Mouse (Mus musculus) retina, postnatal 1 day (tissue): ENCODE measurements around the gene Nrap.
A peak's percentile ranks its signal among the peaks of the same experiment; 100 is the strongest.
"Not testable (repeated sequence)": the region's sequence is repeated elsewhere in the genome, so short reads cannot be mapped to it uniquely, and the experiment has no call there.

ENCODE experiments used
- DNase-seq: peaks from one replicate; pipeline ENCODE4 v3.0.0-alpha.2; 2012

Gene Nrap

DNA sequence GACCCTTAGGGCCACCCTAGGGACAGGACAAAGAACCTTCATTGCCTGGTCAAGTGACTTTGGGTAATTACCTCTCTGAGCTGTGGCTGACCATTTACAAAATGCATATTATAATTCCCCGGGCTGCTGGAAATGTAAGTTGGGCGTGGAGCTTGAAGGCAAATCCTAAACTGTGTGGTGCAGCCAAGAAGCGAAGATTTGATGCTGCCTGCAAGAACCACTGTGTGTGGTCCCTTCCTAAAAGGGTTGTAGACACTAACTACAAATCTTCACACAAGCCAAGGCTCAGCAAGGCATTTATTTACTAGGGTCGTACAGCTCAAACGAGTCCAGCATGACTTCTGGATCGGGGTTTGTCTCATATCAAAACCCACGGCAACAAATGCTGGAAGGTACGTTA, 25.3 kb downstream of the Nrap start:
- no peak for DNase-seq

DNA sequence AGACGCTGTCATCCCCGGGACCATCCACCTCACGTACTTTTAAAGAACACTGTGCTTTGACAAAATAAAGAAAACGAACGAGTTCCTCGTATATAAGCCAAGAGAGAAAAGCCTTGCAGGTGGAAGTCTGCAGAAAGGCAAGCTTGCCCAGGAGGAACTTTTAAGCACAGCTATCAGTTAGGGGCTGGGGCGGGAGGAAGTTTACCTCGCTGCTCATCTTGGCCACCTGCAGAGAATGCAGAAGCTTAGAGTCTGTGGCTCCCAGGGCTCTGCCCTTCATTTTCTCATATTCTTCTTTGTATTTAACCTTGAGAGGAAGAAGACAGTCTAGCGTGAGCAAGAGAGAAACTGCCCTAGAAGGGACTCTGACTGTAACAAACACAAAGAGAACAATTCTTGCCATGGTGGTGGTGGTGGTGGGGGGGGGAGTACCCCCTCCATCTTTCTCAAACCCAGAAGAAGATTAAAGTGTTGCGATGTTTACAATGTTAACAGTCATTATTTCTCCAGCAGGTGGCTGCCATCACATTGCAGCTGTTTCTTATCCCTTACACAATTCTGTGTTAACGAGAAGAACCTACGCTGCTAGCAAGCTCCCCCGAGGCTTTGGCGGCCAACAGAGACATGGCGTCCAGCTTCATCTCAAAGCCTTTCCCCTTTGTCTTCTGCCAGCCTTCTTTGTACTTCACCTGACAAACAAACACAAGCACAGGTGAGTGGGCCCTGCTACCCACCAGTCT, 25.9 kb downstream of the Nrap start:
- DNase-seq, result no peak

DNA sequence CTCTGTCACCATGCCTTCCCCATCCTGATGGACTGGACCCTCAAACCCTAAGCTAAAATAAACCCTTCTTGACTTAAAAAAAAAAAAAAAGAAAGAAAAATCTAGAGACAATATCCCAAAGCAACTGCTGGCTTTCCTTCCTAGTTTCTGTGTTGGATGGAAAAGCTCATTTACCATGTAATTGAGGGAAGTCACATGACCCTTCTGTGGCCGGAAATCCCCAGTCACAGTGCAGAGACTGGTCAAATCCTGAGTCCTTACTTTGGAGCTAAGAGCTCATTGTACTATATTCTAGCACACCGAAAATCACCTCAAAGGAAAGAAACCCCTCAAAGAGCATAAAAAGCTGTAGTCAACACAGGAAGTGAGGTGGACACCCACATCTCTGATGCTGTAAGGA, 30.9 kb downstream of the Nrap start:
- DNase-seq, result no peak

DNA sequence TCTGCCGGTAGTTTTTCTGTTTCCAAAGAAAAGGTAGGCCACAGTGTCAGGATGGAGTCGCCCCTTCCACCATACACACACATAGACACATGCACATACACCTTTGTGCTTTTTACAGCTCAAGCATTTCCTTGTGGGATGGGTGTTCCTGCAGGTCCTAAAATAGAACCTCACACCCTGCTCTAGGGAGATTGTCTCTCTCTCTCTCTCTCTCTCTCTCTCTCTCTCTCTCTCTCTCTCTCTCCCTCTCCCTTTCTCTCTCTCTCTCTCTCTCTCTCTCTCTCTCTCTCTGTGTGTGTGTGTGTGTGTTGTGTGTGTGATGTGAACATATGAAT, 32.5 kb downstream of the Nrap start:
- DNase-seq, result not testable (repeated sequence)

DNA sequence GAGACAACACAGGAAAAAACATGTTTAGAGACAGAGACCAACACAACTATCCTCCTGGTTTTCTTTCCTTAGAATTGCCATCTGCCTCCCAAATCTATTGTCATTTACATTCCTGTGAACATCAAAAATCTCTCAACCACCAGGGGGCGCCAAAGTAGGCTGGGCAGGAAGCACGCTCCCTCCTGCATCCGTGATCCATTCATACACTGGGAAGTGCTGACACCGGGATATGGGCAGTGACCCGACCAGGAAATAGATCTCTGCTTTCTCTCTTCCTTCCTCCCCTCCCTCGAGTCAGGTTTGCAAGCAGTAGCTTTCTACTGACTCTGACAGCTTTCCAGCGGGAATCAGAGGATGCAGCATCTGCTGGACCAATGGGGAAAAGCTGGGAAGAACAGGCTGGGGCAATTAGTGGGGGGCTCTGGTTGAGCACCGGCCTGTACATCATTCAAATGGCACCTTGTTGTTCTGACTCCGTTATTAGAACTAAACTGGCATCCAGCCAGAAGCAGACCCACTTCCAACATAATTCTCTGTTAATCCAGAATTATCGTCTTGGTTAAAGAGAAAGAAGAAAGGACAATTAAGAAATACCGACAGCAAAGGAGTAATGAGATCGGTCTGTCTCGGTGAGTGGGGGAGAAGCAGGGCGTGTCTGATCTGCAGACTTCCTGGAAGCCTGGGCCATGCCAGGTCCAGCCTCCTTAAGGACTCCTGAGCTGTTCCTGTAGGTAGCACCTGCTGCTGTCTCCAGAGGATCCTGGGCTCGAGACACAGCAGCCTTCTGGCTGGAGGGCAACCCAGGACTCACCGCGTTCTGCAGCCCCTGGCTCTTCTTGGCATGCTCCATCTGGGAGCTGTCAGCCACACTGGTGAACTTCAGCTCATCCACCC, 33.1 kb downstream of the Nrap start:
- peak; percentile 82 for DNase-seq

DNA sequence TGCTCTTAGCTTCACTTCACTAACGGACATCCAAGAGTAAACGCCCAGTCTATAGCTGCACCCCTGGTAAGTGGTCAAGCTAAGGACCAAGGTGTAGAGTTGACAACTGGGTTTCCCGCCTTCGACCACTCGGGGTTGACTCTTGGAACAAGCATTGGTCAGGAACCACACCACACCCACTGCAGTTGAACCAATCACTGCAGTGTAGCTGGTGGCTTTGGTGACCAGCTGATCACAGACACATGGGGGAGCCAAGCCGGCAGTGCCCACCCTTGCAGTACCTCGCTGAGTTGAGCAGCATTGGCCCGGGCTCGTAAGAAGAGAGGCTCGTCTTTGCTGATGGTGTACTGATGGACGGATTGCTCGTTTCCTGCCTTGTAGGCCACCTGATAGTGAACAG, 34.6 kb downstream of the Nrap start:
- no peak for DNase-seq

DNA sequence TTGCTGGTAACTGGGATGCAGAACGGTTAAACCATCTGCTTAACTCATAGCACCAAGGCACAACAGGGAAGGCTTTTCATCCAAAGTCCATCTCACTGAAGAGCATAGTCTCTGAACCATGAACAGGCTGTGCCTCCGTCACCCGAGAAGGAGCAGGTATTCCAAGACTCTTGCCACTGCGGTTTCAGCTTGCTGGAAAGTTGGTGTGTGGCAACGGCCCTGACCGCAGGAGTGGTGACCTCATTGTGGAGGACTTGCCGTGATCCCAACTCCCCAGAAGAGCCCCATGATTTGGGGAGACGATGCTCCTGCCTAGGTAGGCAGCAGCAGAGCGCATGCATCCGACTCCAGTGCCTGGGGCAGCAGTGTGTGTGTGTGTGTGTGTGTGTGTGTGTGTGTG, 36.1 kb downstream of the Nrap start:
- no peak for DNase-seq

DNA sequence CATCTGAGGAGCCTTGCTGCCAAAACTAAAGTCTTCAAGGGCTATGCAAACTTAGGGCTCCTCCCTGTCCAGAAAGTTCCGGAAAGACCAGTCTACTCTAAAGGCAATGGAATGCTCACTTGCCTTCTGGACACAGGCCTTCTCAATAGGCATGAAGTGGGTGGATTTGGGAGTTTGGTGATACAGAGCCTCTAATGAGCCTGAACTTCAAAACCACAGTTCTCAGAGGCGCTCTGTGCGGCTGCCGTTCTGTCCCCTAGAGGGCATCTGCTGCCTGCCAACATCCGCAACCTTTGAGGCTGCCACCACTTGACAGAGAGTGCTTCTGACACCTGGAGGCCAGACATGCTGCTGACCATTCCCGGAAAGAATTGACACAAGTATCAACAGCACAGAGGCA, 40.5 kb downstream of the Nrap start:
- DNase-seq, result peak; percentile 78

DNA sequence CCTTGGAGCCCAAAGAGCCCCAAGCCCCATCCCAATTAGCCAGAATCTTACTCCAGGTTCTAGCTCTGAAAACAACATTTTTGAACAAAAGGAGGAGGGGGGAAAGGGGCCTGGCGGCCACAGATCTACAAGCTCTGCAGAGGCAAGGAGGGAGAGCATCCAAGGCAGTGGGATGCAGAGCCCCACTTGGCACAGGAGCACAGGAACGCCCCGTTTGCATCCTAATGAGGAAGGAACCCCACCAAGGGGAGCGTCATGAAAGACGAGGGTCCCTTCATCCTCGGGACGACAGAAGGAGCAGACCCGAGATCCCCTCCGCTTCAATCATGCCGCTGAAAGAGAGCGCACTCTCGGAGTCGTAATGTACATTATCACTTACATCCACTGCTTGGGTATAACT, 43.1 kb downstream of the Nrap start:
- DNase-seq, result no peak

DNA sequence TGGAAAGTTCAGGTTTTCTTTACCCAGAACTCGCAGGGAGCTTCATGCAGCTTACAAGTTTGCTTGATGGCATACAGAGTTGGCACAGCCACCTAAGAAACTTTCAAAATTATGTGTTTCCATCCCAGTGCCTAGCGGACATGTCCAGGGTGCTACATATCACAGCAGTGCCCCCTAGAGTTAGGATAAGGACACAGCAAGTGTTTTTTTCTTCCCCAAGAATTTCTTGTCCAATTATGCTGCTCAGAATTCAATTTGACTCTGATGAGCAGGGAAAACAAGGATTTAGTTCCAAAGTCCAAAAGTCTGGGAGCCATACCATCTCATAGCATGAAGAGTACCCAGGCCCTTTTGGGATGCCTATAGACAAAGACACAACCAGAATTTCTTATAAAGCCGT, 43.8 kb downstream of the Nrap start:
- peak; percentile 67 for DNase-seq

DNA sequence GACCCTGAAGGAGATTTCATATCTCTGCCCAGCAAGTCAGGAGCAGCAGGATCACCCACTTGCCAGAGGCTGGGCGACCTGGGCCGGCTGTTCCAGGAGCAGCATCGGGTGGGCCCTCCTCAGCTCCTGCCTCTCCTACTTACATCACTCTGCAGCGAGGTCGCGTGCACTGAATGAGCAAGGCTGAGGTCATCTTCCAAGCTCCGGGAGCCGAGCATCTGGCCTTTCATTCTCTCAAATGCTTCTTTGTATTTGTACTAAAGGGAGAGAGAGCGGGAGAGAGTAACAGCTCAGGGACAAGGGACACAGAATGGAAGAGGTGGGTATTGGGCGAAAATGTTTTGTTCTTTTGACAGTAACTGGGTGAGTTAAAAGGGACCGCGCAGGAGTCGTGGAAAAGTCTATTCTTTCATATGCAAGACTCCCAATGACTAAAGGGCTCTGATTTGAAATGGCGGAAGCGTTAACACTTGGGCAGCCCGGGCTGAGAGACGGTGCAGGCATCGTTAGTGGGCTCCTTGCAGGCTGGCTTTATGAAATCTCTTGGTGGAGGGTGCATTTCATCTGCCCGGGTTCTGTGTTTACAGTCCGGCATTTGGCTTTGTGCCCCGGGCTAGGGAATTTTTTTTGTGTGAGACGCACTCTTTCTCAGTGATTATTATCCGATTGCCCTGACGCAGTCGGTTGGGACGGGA, 45.8 kb downstream of the Nrap start:
- DNase-seq, result peak; percentile 90

DNA sequence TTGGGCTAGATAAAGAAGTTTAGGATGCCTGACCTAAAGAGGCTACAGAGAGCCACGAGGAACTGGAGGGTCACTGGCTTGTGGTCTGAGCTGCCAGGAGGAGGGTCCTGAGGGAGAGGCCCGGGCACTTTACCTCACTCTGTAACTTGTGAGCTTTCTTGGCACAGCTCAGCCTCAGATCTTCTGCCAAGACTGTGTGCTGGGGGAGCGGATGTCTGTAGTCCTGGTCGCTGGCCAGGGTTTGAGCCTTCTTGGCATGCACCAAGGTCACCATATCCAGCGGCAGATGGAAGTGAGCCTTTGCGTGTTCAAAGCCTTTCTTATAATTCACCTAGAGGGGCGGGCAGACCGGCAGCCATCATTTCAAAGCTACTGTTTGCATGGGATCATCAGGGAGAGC, 47.8 kb downstream of the Nrap start:
- DNase-seq, result no peak

DNA sequence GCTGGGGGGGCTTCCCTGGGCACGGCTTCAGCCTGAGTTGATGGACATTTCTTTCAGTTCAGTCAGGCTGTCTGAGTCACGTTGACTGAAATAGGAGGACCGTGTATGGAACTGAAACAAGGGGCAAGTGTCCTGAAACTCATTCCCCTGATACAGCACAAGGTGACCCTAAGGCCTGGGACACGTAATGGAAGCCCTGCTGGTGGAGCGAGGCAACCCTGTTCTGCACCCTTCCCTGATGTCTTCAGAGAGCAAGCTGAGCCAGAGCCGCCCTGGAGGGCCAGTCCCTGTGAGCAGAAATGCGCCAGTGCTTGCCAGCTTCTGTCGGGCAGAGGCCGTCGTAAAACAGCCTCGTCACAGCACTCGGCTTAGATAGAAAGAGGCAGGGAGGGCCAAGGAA, 53.0 kb downstream of the Nrap start:
- no peak for DNase-seq

DNA sequence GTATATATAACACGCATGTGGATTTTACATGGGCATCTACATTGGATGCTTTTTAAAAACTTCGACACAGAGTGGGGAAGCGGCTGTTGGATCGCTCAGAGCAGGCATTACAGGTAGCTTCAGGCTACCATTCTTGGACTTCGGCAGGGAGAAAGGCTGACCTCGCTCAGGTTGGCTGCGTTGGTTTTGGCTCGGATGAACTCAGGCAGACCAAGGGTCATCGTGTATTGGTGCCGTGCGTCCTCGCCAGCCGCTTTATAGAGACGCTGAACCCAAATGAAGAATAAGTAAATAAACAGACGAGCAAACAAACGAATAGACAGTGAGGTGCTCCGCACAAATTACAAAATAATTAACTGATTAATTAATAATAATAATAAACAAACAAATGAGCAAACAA, 53.5 kb downstream of the Nrap start:
- DNase-seq, result no peak

DNA sequence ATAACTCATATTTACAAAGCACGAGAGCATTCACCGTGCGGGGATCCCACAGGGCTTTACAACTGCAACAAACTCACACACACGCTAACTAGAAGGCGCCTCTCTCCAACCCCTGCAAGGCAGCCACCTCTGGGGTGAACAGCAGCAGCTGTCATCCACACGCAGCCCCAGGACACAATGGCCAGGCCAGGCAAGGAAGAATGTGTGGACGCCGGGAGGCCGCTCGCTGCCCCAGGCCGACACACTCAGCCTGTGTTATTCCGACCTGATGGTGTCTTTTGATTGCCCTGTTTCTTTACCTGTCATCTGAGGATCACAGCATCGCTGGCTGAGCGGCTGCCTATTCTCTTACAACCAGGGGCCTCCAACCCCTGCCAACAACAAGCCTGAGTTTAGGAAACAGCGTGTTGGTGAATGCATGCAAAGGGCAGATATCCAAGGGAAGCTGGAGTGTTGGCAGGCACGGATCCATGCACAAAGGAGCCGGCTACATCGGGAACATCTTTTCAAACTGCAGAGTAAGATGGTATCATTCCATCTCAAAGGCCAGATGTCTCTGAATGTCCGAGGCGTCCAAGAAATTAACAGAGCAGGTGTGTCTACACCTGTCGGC, 63.5 kb downstream of the Nrap start:
- peak; percentile 55 for DNase-seq

DNA sequence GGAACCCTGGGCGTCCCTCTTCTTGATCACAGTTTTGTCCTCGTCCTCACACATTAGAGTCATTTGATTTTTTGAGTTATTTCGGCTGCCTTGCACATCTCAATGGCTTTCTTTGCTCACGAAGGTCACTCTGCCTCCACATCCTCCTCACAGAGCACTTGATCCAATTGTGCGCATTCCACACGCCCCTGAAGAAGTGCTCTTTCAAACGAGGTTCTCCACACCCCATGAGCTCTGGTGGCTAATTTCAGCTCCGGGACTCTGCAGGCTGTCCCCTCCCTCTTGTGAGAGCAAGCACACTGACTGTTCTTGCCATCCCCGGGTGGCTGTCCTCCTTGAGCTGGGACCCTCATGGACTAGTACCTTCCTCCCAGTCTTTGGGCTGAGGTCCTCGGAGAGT, 64.2 kb downstream of the Nrap start:
- DNase-seq, result no peak

DNA sequence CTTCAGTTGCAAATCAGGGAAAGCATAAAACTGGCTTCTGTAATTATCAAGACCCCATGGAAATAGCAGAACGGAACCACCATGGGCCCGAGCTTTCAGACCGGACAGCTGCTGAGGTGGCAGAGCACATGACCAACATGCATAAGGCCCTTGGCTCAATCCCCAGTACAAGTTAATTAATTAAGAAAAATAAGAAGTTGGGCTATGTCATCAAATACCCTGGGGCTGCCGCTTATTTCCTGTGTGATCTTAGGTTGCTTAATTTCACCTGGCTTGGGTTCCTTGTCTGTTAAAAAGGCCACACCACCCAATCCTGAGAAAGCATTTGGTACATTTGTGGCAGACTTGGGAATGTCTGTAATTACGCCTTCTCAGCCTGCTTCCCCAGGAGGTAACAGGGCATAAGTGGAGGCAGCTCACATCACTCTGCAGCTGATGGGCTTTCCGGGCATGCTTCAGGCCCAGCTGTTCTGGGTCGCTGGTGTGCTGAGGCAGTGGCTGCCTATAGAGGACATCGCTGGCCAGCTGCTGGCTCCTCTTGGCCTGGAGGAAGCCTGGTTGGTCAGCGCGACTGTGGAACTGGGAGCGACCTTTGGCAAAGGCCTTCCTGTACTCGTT, 68.4 kb downstream of the Nrap start:
- DNase-seq, result peak; percentile 36

DNA sequence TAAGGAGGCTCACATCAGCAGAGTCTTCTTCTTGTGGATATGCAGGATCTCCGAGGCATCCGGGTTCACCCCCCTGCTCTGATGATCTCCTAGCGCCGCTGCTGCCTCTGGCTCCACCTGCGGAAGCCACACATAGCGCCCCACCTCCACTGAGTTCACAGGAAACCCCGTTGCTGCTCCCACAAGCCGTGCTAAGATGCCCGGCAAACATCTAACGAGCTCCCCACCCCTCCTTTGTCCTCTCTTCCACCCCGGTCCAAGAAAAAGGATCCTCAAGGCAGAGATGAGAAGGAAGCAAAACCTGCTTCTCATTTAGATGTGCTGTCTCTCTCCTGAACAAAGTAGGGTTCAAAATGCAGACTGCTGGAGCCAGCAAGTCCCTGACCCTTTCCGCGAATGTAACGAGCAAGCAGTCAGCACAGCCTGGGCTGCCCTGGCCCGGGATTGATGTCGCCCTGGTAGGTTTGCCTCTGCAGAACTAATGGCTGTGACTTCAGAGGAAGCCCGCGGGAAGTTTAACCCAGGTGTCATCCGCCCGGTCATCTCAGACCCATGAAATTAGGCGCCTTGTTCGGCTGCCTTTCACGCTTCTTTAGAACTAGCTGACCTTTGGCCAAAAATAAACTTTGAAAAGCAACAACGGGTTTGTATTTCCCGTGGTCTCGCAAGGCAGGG, 69.5 kb downstream of the Nrap start:
- peak; percentile 31 for DNase-seq

DNA sequence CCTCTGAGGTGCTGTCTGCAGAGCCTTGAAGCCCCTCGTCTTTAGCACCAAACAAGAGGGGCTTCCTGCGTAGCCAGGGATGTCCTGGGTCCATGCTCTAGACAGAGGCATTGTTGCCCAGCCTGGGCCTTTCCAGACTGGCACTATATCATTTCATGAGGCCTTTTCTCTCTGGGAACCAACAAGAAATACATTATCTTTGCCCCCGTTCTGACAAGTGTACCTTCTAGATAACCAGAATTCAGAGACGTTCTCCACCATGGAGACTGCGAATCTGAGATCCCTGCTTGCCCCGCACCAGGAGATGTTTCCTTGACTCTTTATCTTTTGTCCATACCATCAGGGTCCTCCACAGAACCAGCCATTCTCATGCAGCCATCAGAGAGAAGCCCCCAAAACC, 70.2 kb downstream of the Nrap start:
- no peak for DNase-seq

DNA sequence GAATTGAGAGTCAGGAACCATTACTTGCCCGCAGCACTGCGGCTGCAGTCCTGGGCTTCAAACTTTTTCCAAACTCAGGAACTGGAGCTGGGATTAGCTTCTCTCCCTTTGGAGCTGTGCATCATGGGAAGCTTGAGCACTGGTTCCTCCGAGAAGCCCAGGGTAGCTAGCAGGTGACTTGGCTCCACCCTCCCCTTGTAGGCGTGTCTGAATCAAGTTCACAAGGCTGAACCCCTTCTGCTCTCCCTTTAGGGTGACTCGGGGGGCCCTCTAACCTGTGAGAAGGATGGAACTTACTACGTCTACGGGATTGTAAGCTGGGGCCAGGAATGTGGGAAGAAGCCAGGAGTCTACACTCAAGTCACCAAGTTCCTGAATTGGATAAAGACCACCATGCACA, 70.6 kb downstream of the Nrap start:
- DNase-seq, result no peak

DNA sequence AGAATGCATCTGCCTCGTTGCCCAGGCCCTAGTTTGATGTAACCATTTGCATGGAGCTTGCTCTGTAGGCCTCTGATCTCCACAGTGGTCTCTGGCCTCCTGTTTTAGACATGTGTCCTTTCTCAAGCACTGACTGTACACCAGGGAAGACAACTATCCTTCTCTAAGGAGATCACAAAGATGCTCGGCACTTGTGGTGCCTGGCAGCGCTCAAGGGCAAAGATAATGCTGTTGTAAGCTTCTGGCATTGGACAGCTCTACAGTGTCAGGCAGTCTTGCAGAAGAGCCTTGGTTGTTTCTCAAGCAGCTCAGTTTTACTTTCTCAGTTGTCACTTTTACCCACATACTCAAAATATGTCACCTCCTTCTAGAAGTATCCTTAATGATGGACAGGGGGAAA, 73.3 kb downstream of the Nrap start:
- no peak for DNase-seq

DNA sequence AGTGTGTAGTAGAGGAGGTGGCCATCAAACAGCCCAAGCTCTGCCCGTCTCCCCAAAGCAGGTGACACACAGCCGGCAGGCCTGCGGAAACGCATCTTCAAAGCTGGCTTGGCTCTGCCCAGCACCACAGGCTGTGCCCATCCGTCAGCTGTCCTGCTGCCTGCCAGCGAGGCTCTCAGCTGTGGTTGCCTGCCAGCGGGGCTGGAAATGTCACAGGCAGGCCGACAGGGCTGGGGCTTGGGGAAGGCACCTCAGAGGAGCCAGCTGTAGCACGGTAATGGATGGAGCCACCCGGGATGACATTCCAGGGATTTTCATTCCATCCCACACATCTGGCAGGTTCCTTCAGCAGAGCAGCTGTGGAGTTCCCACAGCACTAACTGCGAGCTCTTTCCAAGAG, 89.0 kb downstream of the Nrap start:
- DNase-seq, result no peak
